Mouse (Mus musculus) liver, adult 2 months (tissue): ENCODE measurements at regions not wholly inside any gene's neighbourhood (a gene's known extent, or its start where the extent isn't known, plus 50 kb on each side); places are given as distances from the start of the nearest gene placed in this dataset.

Experiments
- CTCF ChIP-seq: fragments of 200-500 bp; IDR thresholded peaks from 2 replicates; pipeline ENCODE4 v1.5.1; 2011; ENCODE audit warnings: low read depth, low read length, control low read depth
- POLR2A ChIP-seq: fragments of 200-500 bp; IDR thresholded peaks from 2 replicates; pipeline ENCODE4 v1.6.1; 2011; ENCODE audit warnings: low read length, control low read depth; ENCODE audit not compliant: insufficient read depth; ENCODE audit errors: extremely low read depth

DNA sequence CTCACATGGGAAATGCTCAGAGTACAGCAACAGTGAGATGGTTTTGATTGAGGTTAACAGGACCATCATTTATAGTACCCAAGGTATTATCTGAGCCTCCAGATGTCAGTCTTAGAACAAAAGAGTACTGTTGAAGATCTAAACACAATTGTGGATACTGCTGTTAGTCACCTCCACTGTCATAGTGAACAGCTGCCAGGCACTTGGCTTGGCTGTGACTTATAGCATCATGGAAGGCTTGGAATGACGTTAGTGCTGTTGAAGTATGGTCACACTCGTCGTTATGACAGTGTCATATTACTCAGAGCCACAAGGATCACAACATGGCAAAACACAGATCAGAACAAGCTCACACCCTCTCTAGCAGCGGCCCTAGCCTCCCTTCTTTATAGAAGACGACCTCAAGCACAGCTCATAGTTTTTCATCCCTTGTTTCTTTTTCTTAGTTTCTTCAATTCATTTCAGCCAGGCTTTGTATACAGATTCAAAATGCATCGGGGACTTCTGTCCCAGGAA is 87.0 kb downstream of the Gm5447 start:
- no peak for TF ChIP-seq CTCF
- no peak for TF ChIP-seq POLR2A
